Mouse (Mus musculus) heart, adult 2 months (tissue): Measurements from ENCODE around the gene Camta1. TPM values are rescaled to one million over a fixed set of nuclear protein-coding genes. Genes with fewer than 3 reads are reported as not detected.

Experiments
- DNase-seq, 2 experiments: peaks; one replicate each; pipeline ENCODE4 v3.0.0; 2021
- H3K27ac ChIP-seq: fragments of 200-600 bp; 2 replicates; pipeline ENCODE4 v1.8.1; 2022
- H3K27me3 ChIP-seq: fragments of 200-500 bp; 2 replicates; pipeline ENCODE4 v1.6.1; 2012; ENCODE audit warnings: mild to moderate bottlenecking, low read length, inconsistent platforms, mixed read lengths; ENCODE audit not compliant: control insufficient read depth, insufficient read depth
- H3K36me3 ChIP-seq: fragments of 200-500 bp; 2 replicates; pipeline ENCODE4 v1.6.1; 2012; ENCODE audit warnings: low read length, inconsistent platforms; ENCODE audit not compliant: control insufficient read depth, insufficient read depth
- H3K4me1 ChIP-seq: fragments of 200-500 bp; 2 replicates; pipeline ENCODE4 v1.6.1; 2011; ENCODE audit warnings: low read length; ENCODE audit not compliant: control insufficient read depth, insufficient read depth
- H3K4me3 ChIP-seq: fragments of 200-600 bp; 2 replicates; pipeline ENCODE4 v1.8.1; 2022
- H3K79me2 ChIP-seq: fragments of 200-500 bp; replicated peaks from 2 replicates; pipeline ENCODE4 v1.6.1; 2012; ENCODE audit warnings: mild to moderate bottlenecking, inconsistent platforms, low read length, moderate library complexity, mixed read lengths; ENCODE audit not compliant: control insufficient read depth, insufficient read depth
- H3K9ac ChIP-seq: fragments of 200-500 bp; 2 replicates; pipeline ENCODE4 v1.6.1; 2012; ENCODE audit warnings: low read depth, mild to moderate bottlenecking, control low read depth, inconsistent platforms, low read length, mixed read lengths
- CTCF ChIP-seq: fragments of 200-600 bp; IDR thresholded peaks from 2 replicates; pipeline ENCODE4 v1.8.1; 2022; ENCODE audit warnings: antibody characterized with exemption, mild to moderate bottlenecking, moderate library complexity
- EP300 ChIP-seq: fragments of 200-500 bp; IDR thresholded peaks from 2 replicates; pipeline ENCODE4 v1.6.1; 2011; ENCODE audit warnings: low read depth, low read length, control low read depth; ENCODE audit not compliant: insufficient read depth
- POLR2A ChIP-seq: fragments of 200-500 bp; IDR thresholded peaks from 2 replicates; pipeline ENCODE4 v1.6.1; 2011; ENCODE audit warnings: mild to moderate bottlenecking, low read depth, low read length, control low read depth; ENCODE audit not compliant: insufficient read depth
- WGBS: fragments of 180-500 bp; shearing (Covaris S2); methylation state at CpG from one replicate; pipeline ENCODE4 v1.1.7; 2018; 5-methylcytosine and 5-hydroxymethylcytosine counted together
- intact Hi-C: fragments of 180-260 bp; cut with DNase I; formaldehyde crosslinking; loops from one replicate; pipeline ENCODE4 v1.15.1; 2025
- polyA plus RNA-seq: library from polyadenylated mRNA; depleted of rRNA; stranded (reverse); fragments of >200 nt; gene quantifications from 2 replicates; pipeline ENCODE4 v1.2.3, GENCODE M21; 2012
- total RNA-seq, 2 experiments: library from RNA; stranded (reverse); gene quantifications; 2 replicates each; pipeline ENCODE4 v1.2.3; 2021

The Camta1 gene
- total and polyA plus RNA-seq, 3 experiments, result 39.4 to 234 (median 208) TPM

DNA sequence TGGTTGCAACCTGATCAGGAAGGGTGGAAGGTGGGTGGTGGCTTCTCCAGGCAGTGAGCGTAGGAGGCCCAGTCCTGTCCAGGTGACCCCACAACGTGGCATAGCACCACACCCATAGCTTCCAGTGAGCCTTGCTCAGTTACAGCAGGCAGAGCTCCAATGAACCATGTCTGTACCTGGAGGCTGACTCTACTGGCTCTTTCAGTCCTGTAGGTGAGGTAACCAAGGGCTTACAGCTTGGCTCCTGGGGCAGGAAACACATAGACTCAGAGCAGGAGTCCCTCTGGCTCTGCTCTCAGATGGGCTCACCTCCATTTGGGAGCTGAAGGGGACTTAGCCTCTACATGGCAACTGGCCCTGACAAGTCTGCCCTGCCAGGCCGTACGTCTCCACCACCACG lies 393.3 kb downstream of the Camta1 start:
- no peaks in the 10 kb centered on the region for H3K36me3 ChIP-seq
- H3K4me1 ChIP-seq, result no peaks in the 10 kb centered on the region
- no peak for DNase-seq
- no peak overlapping the region for H3K9ac ChIP-seq
- no peaks in the 10 kb centered on the region for H3K79me2 ChIP-seq
- TF ChIP-seq CTCF, result no peak
- H3K4me3 ChIP-seq, result no peak overlapping the region
- WGBS, result 93% methylated on average over 5 of the region's 5 CpGs
- no peak overlapping the region for H3K27ac ChIP-seq
- H3K27me3 ChIP-seq, result no peaks in the 10 kb centered on the region
- intact Hi-C loops, result no loop called here

DNA sequence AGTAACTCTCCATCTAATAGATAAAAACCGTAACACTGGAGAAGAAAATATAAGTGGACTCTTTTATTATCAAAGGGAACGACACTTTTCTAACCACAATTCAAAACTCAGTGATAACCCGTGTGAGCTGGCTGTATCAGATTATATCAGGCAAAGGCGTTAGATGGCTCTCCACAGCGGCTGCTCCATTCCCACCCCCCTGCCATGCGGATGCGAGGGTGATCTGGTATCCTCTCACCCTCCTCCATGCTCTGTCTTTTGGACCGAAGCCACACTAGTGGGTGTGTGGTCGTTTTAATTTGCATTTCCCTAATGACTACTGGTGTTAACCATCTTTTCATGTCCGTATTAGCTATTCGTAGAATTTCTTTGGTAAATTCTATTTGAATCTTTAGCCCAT lies 403.0 kb downstream of the Camta1 start:
- H3K79me2 ChIP-seq, result no peaks in the 10 kb centered on the region
- DNase-seq, result no peak
- no peak overlapping the region for H3K27ac ChIP-seq
- no peak overlapping the region for H3K9ac ChIP-seq
- whole genome bisulfite sequencing, result 65% methylated on average over 11 of the region's 11 CpGs
- TF ChIP-seq POLR2A (no peak), EP300 (no peak), CTCF (no peak)
- no peaks in the 10 kb centered on the region for H3K27me3 ChIP-seq
- no peaks in the 10 kb centered on the region for H3K36me3 ChIP-seq
- no peak overlapping the region for H3K4me3 ChIP-seq
- no peaks in the 10 kb centered on the region for H3K4me1 ChIP-seq
- intact Hi-C loops, result no loop called here

GRCm38 (mm10) chr4:151454611-151455010 lies 407.1 kb downstream of the Camta1 start:
- TF ChIP-seq EP300 (no peak), CTCF (no peak), POLR2A (no peak)
- DNase-seq, result peak; percentile 33 to 53
- Histone ChIP-seq H3K79me2 (no peaks in the 10 kb centered on the region), H3K9ac (no peak overlapping the region), H3K27me3 (no peaks in the 10 kb centered on the region), H3K4me1 (no peaks in the 10 kb centered on the region), H3K27ac (no peak overlapping the region), H3K4me3 (no peak overlapping the region), H3K36me3 (no peaks in the 10 kb centered on the region)
- intact Hi-C loops, result no loop called here
- 83% methylated on average over 3 of the region's 3 CpGs for WGBS

DNA sequence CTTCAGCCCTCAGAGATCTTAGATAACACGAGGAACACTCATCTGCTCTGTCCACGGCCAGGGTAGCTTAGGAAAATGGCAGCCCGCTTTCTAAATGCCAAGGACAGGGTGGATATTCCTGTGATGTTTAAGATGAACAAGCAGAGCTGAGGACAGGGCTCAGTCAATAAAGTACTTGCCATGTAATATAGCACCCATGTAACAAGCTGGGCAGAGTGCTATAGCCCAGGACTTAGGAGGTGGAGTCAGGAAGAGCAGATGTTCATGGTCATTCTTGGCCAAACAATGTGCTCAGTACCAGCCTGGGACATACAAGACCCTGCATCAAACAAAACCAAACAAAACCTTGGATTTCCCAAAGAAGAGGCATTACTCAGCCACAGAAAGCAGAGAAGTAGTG lies 407.6 kb downstream of the Camta1 start:
- Histone ChIP-seq H3K4me3 (no peak overlapping the region), H3K27ac (no peak overlapping the region), H3K27me3 (no peaks in the 10 kb centered on the region), H3K9ac (no peak overlapping the region), H3K79me2 (no peaks in the 10 kb centered on the region), H3K36me3 (no peaks in the 10 kb centered on the region), H3K4me1 (no peaks in the 10 kb centered on the region)
- no peak for DNase-seq
- intact Hi-C loops, result no loop called here
- 74% methylated on average over 3 of the region's 3 CpGs for WGBS
- TF ChIP-seq POLR2A (no peak), EP300 (no peak), CTCF (no peak)

- no peaks in the 10 kb centered on the region for H3K27me3 ChIP-seq
- H3K4me3 ChIP-seq, result no peak overlapping the region
- intact Hi-C loops, result no loop called here
- no peak overlapping the region for H3K9ac ChIP-seq
- H3K4me1 ChIP-seq, result no peaks in the 10 kb centered on the region; the same call in 1 of the 2 replicates
- WGBS, result 58% methylated on average over 6 of the region's 6 CpGs
- no peak for DNase-seq
- H3K79me2 ChIP-seq, result no peaks in the 10 kb centered on the region
- no peak for TF ChIP-seq EP300
- TF ChIP-seq CTCF, result no peak
- TF ChIP-seq POLR2A, result no peak
- no peaks in the 10 kb centered on the region for H3K36me3 ChIP-seq
- no peak overlapping the region for H3K27ac ChIP-seq
Observed at GRCm38 (mm10) chr4:151451885-151452284, 409.8 kb downstream of the Camta1 start.

DNA sequence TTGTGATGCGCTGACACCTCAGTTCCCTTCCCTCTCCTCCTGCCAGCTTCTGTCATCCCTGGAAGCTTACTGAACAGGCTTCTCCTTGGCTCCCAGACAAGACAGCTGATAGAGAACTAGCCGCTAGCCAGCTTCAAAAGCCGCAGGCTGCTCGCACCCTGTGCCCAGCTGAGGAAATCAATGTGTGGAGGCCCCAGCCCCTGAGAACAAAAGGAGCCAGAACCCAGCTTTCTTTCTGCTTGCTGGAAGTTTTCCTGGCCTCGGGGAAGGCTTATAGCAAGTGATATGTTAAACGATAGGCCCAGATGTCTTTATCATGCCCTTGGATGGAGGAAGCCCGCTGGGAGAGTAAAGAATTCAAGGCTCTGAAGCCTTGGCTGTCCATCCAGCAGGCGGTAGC lies 411.7 kb downstream of the Camta1 start:
- 36% methylated on average over 8 of the region's 8 CpGs for WGBS
- no peaks in the 10 kb centered on the region; the same call in 1 of the 2 replicates for H3K4me1 ChIP-seq
- no peak for TF ChIP-seq EP300
- no peak for TF ChIP-seq CTCF
- H3K79me2 ChIP-seq, result no peaks in the 10 kb centered on the region
- H3K4me3 ChIP-seq, result no peak overlapping the region
- no peaks in the 10 kb centered on the region for H3K27me3 ChIP-seq
- no peak for DNase-seq
- H3K9ac ChIP-seq, result no peak overlapping the region
- H3K36me3 ChIP-seq, result no peaks in the 10 kb centered on the region
- no peak overlapping the region for H3K27ac ChIP-seq
- intact Hi-C loops, result no loop called here

GRCm38 (mm10) chr4:151448341-151448740 lies 413.3 kb downstream of the Camta1 start:
- Histone ChIP-seq H3K36me3 (no peaks in the 10 kb centered on the region), H3K9ac (no peak overlapping the region), H3K4me3 (no peak overlapping the region), H3K27me3 (no peaks in the 10 kb centered on the region), H3K4me1 (no peaks in the 10 kb centered on the region; the same call in 1 of the 2 replicates), H3K79me2 (no peaks in the 10 kb centered on the region), H3K27ac (no peak overlapping the region)
- WGBS, result 69% methylated on average over 2 of the region's 2 CpGs
- no peak for TF ChIP-seq POLR2A
- no peak for TF ChIP-seq EP300
- TF ChIP-seq CTCF, result no peak
- intact Hi-C loops, result no loop called here
- DNase-seq, result no peak
